Mouse (Mus musculus): ENCODE measurements around the gene Uck2.
A peak's percentile ranks its signal among the peaks of the same experiment; 100 is the strongest.

Gene Uck2

GRCm38 (mm10) chr1:167253579-167253978 is 31.5 kb downstream of the Uck2 start:
- DNase-seq (ENCODE audit: low spot score), result no peak

- DNase-seq (ENCODE audit: low spot score), result no peak
Measured at GRCm38 (mm10) chr1:167249881-167250280, 35.2 kb downstream of the Uck2 start.

- DNase-seq (ENCODE audit: low spot score), result peak; percentile 18
Measured at GRCm38 (mm10) chr1:167249252-167249651, 35.9 kb downstream of the Uck2 start.

GRCm38 (mm10) chr1:167247886-167248285 is 37.2 kb downstream of the Uck2 start:
- DNase-seq (ENCODE audit: low spot score), result no peak

- peak; percentile 63 for DNase-seq (ENCODE audit: low spot score)
Measured at GRCm38 (mm10) chr1:167246976-167247375, 38.1 kb downstream of the Uck2 start.

GRCm38 (mm10) chr1:167246275-167246674 is 38.8 kb downstream of the Uck2 start:
- no peak for DNase-seq (ENCODE audit: low spot score)

- no peak for DNase-seq (ENCODE audit: low spot score)
Measured at GRCm38 (mm10) chr1:167245180-167245641, 39.9 kb downstream of the Uck2 start.

- no peak for DNase-seq (ENCODE audit: low spot score)
Measured at GRCm38 (mm10) chr1:167242191-167242681, 42.9 kb downstream of the Uck2 start.

GRCm38 (mm10) chr1:167241487-167241886 is 43.6 kb downstream of the Uck2 start:
- DNase-seq (ENCODE audit: low spot score), result no peak

GRCm38 (mm10) chr1:167240361-167240760 is 44.8 kb downstream of the Uck2 start:
- no peak for DNase-seq (ENCODE audit: low spot score)

- DNase-seq (ENCODE audit: low spot score), result no peak
Measured at GRCm38 (mm10) chr1:167239916-167240315, 45.2 kb downstream of the Uck2 start.

- no peak for DNase-seq (ENCODE audit: low spot score)
Measured at GRCm38 (mm10) chr1:167237798-167238197, 47.3 kb downstream of the Uck2 start.

GRCm38 (mm10) chr1:167236790-167237189 is 48.3 kb downstream of the Uck2 start:
- DNase-seq (ENCODE audit: low spot score), result no peak

GRCm38 (mm10) chr1:167234344-167234743 is 50.8 kb downstream of the Uck2 start:
- no peak for DNase-seq (ENCODE audit: low spot score)

- DNase-seq (ENCODE audit: low spot score), result no peak
Measured at GRCm38 (mm10) chr1:167232918-167233317, 52.2 kb downstream of the Uck2 start.

GRCm38 (mm10) chr1:167231612-167232283 is 53.4 kb downstream of the Uck2 start:
- DNase-seq (ENCODE audit: low spot score), result no peak

GRCm38 (mm10) chr1:167230930-167231611 is 54.0 kb downstream of the Uck2 start:
- DNase-seq (ENCODE audit: low spot score), result no peak

- no peak for DNase-seq (ENCODE audit: low spot score)
Measured at GRCm38 (mm10) chr1:167222382-167223010, 62.6 kb downstream of the Uck2 start.

- DNase-seq (ENCODE audit: low spot score), result peak; percentile 81
Measured at GRCm38 (mm10) chr1:167220303-167221174, 64.6 kb downstream of the Uck2 start.

- DNase-seq (ENCODE audit: low spot score), result no peak
Measured at GRCm38 (mm10) chr1:167215460-167215859, 69.7 kb downstream of the Uck2 start.

GRCm38 (mm10) chr1:167212710-167213109 is 72.4 kb downstream of the Uck2 start:
- no peak for DNase-seq (ENCODE audit: low spot score)
